Mouse (Mus musculus) stomach, postnatal 0 days (tissue): ENCODE data around the gene Chil1. TPM values are rescaled to one million over a fixed set of nuclear protein-coding genes. Genes with fewer than 3 reads are reported as not detected.

ENCODE experiments used
- ATAC-seq: fragments of 200-750 bp; cut with Nextera tagmentation; 2 replicates; pipeline ENCODE4 v1.8.0; 2017; ENCODE audit not compliant: low FRiP score, low TSS enrichment
- DNase-seq: peaks from one replicate; pipeline ENCODE4 v3.0.0-alpha.2; 2016; ENCODE audit warnings: low spot score
- H3K27ac ChIP-seq: fragments of 300-500 bp; sonication (generic); replicated peaks from 2 replicates; pipeline ENCODE4 v1.5.1; 2014; ENCODE audit warnings: mild to moderate bottlenecking, control low read depth
- H3K27me3 ChIP-seq: fragments of 300-500 bp; sonication (generic); 2 replicates; pipeline ENCODE4 v1.6.1; 2014; ENCODE audit warnings: low read length; ENCODE audit not compliant: control insufficient read depth, insufficient read depth
- H3K36me3 ChIP-seq: fragments of 300-500 bp; sonication (generic); 2 replicates; pipeline ENCODE4 v1.6.1; 2014; ENCODE audit warnings: low read length, mixed read lengths; ENCODE audit not compliant: control insufficient read depth, insufficient read depth
- H3K4me1 ChIP-seq: fragments of 300-500 bp; sonication (generic); replicated peaks from 2 replicates; pipeline ENCODE4 v1.6.1; 2014; ENCODE audit warnings: antibody characterized with exemption; ENCODE audit not compliant: control insufficient read depth, insufficient read depth
- H3K4me2 ChIP-seq: fragments of 300-500 bp; sonication (generic); replicated peaks from 2 replicates; pipeline ENCODE4 v1.6.1; 2014; ENCODE audit warnings: low read depth, mild to moderate bottlenecking, control low read depth, moderate library complexity
- H3K4me3 ChIP-seq: fragments of 300-500 bp; sonication (generic); 2 replicates; pipeline ENCODE4 v1.5.1; 2014; ENCODE audit warnings: low read depth, low read length, control low read depth
- H3K9ac ChIP-seq: fragments of 300-500 bp; sonication (generic); 2 replicates; pipeline ENCODE4 v1.6.1; 2014; ENCODE audit warnings: mild to moderate bottlenecking, low read length, control low read depth, mixed read lengths
- H3K9me3 ChIP-seq: fragments of 300-500 bp; sonication (generic); 2 replicates; pipeline ENCODE4 v1.6.1; 2016; ENCODE audit warnings: low read length; ENCODE audit not compliant: control insufficient read depth
- CTCF ChIP-seq: IDR thresholded peaks from 2 replicates; pipeline ENCODE4 v1.5.1; 2016; ENCODE audit warnings: antibody characterized with exemption, low read depth, mild to moderate bottlenecking, moderate library complexity
- EP300 ChIP-seq: optimal IDR thresholded peaks from 2 replicates; pipeline ENCODE3; 2016; ENCODE audit warnings: antibody characterized with exemption
- WGBS: fragments of 180-500 bp; shearing (Covaris S2); extraction: QIAGEN DNeasy Blood & Tissue Kit; methylation state at CpG from one replicate; pipeline ENCODE4 v1.1.7; 2014; 5-methylcytosine and 5-hydroxymethylcytosine counted together
- polyA plus RNA-seq: library from polyadenylated mRNA; unstranded; fragments of >200 nt; fragmentation: Nextera tagmentation; extraction: Ambion mirVana; gene quantifications from 2 replicates; pipeline ENCODE4 v1.2.1, GENCODE M21; 2015

Gene Chil1
- polyA plus RNA-seq, 1 experiment from 2014 or later: 3.1 TPM

DNA sequence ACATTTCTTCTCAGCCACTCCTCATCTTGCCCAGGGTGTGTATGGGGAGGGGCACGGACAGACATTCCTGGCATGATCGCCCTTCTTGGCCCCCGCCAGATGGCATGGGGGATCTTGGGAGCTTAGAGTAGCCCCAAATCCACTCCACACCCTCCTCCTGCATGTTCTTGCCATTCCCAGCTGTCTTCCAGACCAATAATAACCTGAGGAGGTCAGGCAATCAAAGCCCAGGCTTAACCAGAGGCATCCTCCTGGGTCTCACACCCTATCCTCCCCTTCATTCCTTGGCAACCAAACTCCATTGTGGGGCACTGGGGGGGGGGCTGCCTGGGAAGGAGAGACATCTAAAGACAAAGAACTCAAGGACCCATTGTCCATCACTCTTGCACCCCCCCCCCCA, 21.6 kb upstream of the Chil1 start:
- no peaks in the 10 kb centered on the region for H3K36me3 ChIP-seq

GRCm38 (mm10) chr1:134161399-134161798, 20.6 kb upstream of the Chil1 start:
- no peaks in the 10 kb centered on the region for H3K9me3 ChIP-seq
- H3K36me3 ChIP-seq: no peaks in the 10 kb centered on the region
- H3K27me3 ChIP-seq: no peaks in the 10 kb centered on the region
- no peak overlapping the region for H3K9ac ChIP-seq
- ATAC-seq (no peak), DNase-seq (no peak)
- H3K4me2 ChIP-seq: no peak overlapping the region
- H3K4me3 ChIP-seq: no peak overlapping the region
- H3K27ac ChIP-seq: no peak overlapping the region
- H3K4me1 ChIP-seq: no peaks in the 10 kb centered on the region
- 75% methylated on average over 6 of the region's 6 CpGs for WGBS
- TF ChIP-seq EP300 (no peak), CTCF (no peak)

More for the DNA sequence above, 21.6 kb upstream of the Chil1 start:
- Histone ChIP-seq H3K27me3 (no peaks in the 10 kb centered on the region), H3K4me3 (no peak overlapping the region), H3K27ac (no peak overlapping the region), H3K9ac (no peak overlapping the region), H3K4me2 (no peak overlapping the region), H3K9me3 (no peaks in the 10 kb centered on the region), H3K4me1 (no peaks in the 10 kb centered on the region)
- TF ChIP-seq EP300: no peak
- no peak for TF ChIP-seq CTCF
- WGBS: 68% methylated on average over 3 of the region's 3 CpGs
- ATAC-seq (no peak), DNase-seq (no peak)

DNA sequence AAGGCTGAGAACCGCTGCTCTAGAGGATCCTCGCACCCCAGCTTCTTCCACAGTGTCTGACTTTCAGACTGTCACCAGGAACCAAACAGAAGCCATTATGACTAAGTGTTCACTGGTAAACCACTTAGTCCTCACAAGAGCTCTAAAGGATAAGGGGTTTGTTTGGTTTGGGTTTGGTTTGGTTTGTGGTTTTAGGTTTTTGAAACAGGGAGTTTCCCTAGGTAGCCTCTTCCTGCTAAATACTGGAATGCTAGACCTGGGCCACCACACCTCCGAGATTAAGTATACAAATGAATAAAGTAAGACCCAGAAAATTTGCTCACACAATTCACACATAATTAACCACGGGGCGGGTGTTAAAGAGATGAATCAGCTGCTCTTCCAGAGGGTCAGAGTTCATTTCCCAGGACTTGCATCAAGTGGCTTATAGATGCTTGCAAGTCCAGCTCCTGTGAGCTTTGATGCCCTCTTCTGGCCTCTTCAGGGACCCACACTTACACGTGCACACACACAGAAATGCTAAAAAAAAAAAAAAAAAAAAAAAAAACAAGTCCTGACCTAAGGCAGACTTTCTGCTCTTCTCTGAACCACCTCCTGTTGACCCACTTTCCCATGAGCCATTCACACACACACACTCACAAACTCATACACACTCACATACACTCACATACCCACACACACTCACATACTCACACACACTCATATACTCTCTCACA, 19.3 kb upstream of the Chil1 start:
- Histone ChIP-seq H3K9ac (no peak overlapping the region), H3K4me3 (no peak overlapping the region), H3K4me1 (no peaks in the 10 kb centered on the region), H3K27me3 (no peaks in the 10 kb centered on the region), H3K36me3 (no peaks in the 10 kb centered on the region), H3K9me3 (no peaks in the 10 kb centered on the region), H3K4me2 (no peak overlapping the region), H3K27ac (no peak overlapping the region)
- WGBS: 69% methylated on average over 6 of the region's 6 CpGs
- DNase-seq (no peak), ATAC-seq (peak; percentile 59)
- peak; percentile 30; the same call in 1 of the 2 replicates for TF ChIP-seq CTCF
- TF ChIP-seq EP300: no peak

DNA sequence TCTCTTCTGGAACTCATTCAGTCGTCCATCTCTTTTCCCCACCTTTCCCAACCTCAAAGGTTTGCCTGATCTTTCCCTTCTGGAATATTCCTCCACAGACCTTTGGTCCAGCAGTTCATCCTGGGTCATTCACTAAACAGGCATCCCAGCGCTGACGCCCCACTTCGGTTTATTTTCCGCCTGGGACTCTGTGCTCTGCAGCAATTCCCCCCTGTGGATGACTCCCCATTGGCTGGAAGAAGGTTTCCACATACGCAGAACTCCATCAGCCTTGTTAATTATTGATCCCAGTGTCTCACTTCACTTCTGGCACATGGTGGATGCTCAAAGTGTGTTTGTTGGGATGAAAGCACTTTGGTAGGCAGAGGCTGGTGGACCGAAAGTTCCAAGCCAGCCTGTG, 18.5 kb upstream of the Chil1 start:
- 82% methylated on average over 7 of the region's 7 CpGs for WGBS

DNA sequence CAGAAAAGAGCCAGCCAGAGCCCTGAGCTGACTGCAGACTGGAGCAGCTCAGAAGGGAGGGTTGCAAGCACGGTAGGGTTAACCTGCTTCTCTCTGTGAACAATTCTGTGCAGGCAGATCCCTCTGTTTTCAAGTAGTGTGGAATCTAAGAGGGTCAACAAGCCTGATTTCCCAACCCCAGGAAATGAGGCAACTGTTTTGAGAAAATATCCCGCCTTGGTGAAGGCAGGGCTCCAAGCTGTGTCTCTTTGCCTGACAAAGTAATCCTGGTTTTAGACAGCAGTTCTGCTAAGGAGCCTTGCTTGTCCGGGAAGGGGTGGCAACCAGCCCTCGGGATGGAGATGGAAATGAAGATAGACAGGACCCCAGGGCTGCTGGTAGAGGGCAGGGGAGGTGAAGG, 17.5 kb upstream of the Chil1 start:
- WGBS: 61% methylated on average over 4 of the region's 4 CpGs
- Histone ChIP-seq H3K9me3 (no peaks in the 10 kb centered on the region), H3K4me1 (no peaks in the 10 kb centered on the region), H3K4me2 (no peak overlapping the region), H3K27me3 (no peaks in the 10 kb centered on the region), H3K9ac (no peak overlapping the region), H3K4me3 (no peak overlapping the region), H3K36me3 (no peaks in the 10 kb centered on the region), H3K27ac (no peak overlapping the region)
- no peak for ATAC-seq
- TF ChIP-seq CTCF (no peak), EP300 (no peak)
- DNase-seq: no peak

More for the DNA sequence above, 18.5 kb upstream of the Chil1 start:
- Histone ChIP-seq H3K9me3 (no peaks in the 10 kb centered on the region), H3K9ac (no peak overlapping the region), H3K27ac (no peak overlapping the region), H3K36me3 (no peaks in the 10 kb centered on the region), H3K4me2 (no peak overlapping the region), H3K4me1 (no peaks in the 10 kb centered on the region), H3K4me3 (no peak overlapping the region), H3K27me3 (no peaks in the 10 kb centered on the region)
- TF ChIP-seq CTCF (no peak), EP300 (no peak)
- ATAC-seq (no peak), DNase-seq (no peak)

- 90% methylated on average over 3 of the region's 3 CpGs for WGBS
- H3K9ac ChIP-seq: no peak overlapping the region
- H3K27me3 ChIP-seq: no peaks in the 10 kb centered on the region
- DNase-seq: no peak
- TF ChIP-seq EP300 (no peak), CTCF (no peak)
- no peaks in the 10 kb centered on the region for H3K36me3 ChIP-seq
- H3K9me3 ChIP-seq: no peaks in the 10 kb centered on the region
- ATAC-seq: no peak
- no peak overlapping the region for H3K4me2 ChIP-seq
- H3K4me1 ChIP-seq: no peaks in the 10 kb centered on the region
- H3K27ac ChIP-seq: no peak overlapping the region
- no peak overlapping the region for H3K4me3 ChIP-seq
Observed at GRCm38 (mm10) chr1:134166547-134166946, 15.4 kb upstream of the Chil1 start.
